Mouse (Mus musculus): ENCODE measurements at regions not wholly inside any gene's neighbourhood (a gene's known extent, or its start where the extent isn't known, plus 50 kb on each side); places are given as distances from the start of the nearest gene placed in this dataset.

DNA sequence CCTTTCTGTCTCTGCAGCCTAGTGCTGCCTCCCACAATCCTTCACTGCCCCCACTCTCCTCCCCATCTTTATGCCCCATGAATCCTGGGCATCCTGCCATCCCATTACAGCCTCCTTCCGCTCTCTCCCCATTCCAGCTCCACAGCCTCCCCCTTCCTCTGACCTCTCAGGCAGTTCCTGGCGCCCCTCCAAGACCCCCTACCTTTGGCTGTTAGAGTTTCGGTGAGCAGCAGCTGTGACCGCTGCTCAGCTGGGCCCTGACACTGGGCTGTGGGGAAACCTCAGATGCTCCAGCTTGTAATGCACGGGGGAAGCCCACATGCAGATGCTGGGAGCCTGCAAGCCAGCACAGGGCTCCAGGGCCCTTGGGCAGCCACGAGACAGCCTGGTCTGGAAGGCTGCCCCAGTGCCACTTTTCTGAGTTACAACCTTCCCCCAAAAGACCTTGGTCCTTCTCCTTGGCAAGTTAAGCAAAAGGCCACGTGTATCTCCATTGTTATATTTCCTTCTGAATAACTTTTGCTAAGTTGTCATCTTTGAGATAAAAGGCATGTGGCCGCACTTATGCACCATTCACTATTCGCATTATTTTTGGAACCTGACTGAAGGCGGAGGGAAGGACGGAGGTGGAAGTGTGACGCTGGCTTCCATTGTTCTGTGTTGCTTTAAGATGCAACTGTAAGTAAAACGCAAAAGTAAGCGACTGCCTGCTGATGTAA lies 330.6 kb upstream of the Mki67 start:
- DNase-seq (ENCODE audit: low spot score in 2 of 2): peak; percentile 56 to 66

DNA sequence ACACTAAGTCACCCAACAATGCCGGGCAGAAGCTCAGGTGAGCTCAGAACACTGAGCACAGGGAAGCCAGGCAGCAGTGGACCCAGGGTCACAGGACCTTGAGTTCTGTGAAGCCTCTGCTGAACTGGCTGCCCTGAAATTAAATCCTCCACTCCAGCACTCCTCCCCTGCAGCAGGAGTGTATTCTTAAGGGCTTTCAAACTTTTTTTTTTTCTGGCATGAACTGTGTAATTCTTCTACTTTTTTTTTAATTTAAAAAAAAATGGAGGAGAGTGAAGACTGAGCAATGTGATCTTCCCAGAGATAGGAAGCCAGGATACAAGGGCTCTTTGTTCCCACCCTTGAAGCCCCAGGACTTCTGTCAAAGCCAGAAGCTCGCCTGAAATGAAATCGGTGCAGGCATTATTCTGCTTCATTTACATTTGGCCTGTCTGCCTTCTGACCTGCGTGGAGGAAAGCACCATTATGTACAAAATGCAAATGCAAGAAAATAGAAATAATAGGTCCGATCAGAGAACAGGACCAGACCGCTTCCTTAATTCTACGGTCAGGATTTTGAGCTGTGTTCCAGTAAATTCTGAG lies 331.3 kb upstream of the Mki67 start:
- DNase-seq (ENCODE audit: low spot score in 2 of 2): no peak

DNA sequence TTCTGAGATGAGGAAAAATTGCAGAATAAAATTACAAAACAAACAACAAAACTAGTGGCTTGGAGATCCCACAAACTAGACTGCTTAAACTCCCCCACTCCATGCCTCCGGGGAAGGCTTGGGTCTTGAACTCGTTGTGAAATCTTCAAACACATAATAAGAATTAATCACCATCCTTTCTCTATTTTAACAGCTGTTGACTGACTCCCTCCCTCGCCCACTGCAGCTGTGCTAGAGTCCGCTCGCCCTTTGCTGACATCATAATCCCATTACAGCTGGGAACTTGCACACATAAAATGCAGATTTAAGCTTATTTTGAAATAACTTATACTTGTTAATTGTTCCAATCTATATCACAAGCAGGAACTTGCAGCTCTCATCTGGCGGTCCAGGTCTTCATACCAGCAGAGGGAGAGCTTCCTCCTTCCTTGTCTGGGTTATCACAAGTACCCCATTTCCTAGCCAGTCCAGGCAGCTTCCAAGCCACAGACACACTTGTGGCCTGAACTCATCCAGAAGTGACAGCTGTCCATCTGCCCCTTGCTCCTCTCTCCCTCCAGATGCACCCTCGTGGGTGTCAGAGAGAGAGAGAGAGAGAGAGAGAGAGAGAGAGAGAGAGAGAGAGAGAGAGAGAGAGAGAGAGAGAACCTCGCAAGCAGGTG lies 332.9 kb upstream of the Mki67 start:
- no peak for DNase-seq (ENCODE audit: low spot score in 2 of 2)

DNA sequence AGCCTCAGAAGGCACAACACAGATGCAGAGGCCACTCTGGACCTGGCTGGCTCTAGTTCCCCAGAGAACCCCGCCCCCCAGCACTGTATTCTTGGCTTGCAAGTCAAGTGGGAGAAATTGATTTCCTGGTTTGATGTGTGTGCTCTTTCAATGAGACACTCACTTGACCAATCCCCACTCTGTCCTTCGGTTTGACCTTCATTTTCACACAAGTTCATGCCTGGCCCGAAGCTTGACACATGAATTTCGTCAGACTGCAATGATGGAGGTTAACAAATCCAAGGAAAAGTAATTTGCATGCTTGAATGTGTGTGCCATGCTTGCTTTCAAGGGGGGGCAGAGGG lies 333.4 kb upstream of the Mki67 start:
- no peak for DNase-seq (ENCODE audit: low spot score in 2 of 2)

DNA sequence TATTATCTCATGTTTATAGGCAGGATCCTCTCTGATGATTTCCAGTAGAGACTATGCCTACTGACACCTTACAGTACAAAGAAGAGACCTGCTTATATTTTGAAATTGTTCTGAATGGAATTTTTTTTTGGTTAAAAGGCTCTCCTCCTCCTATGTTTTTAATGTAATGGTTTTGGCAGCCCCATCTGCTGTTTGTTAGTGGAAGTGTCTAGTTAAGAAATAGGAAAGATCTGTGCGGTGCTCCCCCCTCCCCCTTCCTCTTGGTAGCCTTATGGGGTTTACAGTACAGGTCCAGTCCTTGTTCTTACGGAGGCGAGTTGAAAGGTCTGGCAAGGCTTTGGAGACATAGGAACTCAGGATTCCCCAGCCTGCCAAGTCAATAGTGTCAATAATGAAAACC lies 334.0 kb upstream of the Mki67 start:
- DNase-seq (ENCODE audit: low spot score in 2 of 2): peak in 1 of 2 experiments; percentile 33

DNA sequence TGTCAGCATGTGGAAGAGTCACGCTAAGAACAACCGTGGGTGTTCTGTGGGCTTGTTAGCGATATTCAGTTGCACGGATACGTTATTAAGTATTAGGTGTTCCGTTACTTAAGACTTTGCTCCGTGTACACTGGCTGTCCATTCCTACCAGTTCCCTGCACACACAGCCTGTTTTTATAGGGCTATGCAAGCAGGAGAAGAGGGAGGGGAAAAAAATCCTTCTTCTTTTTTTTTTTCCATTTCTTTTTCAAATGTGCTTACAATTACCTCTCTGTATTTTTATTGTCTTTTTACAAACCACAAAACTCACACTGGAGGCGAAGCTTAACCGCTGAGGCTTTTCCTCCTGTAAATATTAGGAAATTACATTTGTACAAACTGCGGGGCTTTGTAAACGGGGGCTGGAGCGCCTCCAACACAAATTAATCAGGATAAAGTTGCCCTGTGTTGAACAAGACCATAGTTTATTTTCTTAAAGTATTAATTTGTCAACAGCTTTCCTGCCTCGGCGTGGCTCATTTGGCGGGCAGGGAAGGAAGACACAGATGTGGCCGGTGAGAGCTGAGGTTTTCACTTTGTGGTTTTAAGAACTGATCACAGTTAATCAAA lies 340.8 kb upstream of the Mki67 start:
- no peak for DNase-seq (ENCODE audit: low spot score in 2 of 2)

DNA sequence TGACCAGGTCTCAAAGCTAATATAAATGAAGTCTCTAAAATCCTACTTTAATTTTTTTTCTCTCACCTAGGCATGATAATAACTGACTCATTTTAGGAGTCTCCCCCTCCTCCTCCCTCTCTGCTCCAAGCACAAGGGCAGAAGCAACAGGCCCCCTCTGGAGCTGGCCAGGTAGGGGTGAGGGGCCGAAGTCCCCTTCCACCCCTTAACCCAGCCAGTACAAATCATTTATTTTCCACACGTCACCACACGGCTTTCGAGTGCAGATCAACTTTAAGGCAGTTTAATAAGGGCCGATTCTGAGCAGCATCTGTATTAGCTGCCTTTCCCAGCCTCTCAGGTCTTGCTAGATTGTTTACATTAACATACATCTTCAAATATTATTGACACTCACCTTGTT lies 342.2 kb upstream of the Mki67 start:
- no peak for DNase-seq (ENCODE audit: low spot score in 2 of 2)

DNA sequence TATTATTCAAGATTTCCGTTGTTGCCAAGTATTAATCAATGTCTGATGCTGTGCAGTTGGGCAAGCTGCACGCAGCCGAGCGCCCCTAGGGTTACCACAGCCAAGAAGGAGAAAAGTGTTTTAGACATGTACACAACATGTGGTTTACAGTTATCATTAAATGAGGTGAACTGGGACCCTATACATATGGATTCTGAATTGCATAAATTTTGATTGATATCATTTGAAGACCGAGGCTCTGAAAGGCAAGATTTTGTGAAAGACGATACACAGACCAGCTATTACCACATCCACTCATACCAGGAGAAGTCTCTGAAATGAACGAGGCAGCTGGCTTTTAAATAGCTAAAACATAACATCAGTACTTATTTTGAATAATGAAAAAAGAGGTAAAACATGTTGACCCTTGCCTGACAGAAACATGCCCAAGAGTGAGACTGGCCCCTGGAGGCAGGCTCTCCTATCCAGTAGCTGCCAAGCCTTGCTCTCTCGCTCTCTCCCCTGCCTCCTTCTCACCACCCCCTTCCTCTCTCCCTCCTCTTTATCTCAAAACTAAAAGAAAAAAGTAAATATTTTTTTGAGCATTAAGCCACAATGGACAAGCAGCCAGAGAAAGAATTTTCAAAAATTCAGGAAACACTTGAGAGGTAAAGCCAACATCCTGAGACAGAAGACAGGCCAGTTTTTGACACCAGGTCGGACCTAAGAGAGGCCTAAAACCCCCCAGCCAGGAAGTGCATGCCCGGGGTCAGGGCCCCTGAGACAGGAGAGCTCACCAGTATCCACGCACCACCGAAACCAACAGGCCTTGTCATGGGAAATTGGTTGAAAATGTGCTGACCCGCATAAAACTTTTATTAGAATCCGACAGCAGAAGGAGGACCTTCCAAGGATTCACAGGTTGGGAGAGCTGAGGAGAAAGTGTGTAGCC lies 342.9 kb upstream of the Mki67 start:
- DNase-seq (ENCODE audit: low spot score in 2 of 2): no peak

DNA sequence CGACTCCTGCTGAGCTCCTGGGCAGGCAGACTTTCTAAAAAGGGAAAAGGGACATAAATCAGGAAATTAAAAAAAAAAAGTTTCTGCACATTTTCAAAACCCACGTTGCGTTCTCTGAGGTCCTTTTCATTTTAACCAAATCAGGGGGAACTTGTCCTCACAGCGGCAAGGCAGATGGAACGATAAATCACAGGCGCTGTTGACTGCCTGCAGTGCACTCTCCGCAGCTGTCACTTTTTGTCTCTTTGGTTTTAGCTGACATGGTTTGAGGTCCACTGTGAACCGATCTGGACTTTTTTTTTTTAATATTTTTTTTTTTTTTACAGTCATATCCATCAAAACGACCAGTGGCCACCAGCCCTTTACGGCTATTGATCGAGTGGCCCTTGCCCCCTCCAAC lies 343.7 kb upstream of the Mki67 start:
- no peak for DNase-seq (ENCODE audit: low spot score in 2 of 2)

DNA sequence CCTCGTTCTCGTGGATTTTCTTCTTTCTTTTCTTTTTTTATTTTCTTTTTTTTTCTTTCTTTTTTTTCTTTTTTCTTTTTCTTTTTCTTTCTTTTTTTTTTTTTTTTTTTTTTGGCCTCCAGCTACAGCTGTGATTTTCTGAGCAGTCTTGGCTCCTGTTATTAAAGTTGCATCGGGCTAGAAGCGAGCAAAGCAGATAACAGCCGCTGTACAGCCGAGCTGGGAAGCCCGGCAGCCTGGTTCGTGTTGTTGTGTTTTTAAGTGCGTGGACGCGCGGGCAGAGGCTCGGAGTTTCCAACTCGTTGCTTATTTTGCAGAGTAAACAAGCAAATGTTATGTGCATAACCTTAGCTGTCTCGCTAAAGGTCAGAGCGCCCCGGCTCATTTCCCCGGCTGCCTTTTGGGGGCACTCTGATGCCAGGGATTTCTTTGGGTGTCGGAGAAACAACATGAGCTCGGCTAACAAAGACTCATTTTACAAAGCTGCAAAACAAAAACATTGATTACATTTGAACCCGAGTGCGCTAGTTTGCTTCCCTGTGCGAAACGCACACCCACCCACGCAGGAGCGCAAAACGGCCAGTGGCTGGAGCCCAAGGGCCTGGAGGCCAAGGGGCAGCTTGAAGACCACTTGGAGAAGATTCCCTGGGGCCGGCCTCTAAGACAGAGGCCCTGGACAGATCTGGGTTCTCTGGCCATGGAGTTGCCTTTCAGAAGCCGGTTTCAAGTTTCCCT lies 344.3 kb upstream of the Mki67 start:
- peak; percentile 64 to 71 for DNase-seq (ENCODE audit: low spot score in 2 of 2)

DNA sequence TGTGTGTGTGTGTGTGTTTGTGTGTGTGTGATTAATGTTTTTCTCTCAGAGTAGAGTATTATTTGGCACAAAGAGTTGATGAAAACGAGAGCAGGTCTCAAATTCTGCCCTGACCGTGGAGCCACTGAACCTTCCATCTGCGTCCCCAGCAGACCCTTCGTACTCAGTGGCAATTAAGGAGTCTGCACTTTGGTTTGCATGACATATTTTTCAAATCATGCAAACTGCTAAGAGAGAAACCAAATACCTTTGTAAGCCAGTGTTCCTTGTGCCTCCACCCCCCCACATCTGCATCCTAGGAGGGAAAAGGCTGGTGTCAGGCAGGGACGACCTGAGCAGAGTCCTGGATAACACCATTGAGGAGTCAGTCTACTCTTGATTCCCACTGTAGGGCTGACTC lies 346.5 kb upstream of the Mki67 start:
- DNase-seq (ENCODE audit: low spot score in 2 of 2): no peak

DNA sequence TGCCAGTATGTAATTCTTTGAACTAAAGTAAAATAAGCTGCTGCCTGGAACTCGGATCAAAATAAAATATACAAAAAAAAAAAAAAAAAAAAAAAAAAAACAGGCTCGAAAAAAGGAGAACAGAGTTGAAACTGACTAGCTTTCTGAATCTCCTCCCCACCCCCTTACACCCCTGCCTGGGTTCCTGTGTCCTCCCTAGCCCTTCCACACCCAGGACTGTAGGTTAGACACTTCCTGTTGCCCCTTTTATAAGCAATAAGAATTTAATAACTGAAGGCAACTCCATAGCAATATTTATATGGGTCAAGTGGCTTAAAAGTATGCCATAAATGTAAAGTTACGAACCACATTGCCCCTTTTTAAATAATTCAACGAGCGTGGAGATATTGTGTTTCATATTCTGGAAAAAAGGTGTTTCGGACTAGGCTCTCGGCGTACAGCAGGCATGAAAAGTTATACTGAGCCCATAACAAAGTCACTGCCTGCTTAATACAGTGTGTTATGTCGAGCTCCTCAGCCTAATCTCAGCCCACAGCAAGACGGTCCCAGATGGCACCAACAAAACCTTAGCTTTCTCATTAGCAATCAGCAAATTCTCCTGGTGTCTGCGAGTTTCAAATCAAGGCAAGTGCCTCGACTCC lies 349.0 kb upstream of the Mki67 start:
- DNase-seq (ENCODE audit: low spot score in 2 of 2): no peak

DNA sequence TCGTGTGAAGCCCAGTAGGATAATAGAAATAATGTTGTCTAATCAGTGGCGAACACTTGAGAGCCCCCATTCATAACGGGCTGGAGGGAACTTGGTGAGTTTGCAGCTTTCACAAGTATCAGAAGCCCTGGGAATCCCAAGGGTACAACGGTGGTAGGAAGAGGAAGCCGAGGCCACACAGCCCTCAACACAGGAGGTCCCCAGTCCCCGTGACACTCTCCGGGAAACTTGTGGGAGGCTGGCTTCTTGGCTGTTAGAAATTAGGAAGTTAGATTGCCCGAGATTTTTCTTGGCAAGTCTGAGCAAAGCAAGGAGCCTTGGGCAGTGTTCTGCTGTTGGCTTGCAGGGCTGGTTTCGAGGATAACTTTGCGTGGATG lies 349.5 kb upstream of the Mki67 start:
- no peak for DNase-seq (ENCODE audit: low spot score in 2 of 2)

DNA sequence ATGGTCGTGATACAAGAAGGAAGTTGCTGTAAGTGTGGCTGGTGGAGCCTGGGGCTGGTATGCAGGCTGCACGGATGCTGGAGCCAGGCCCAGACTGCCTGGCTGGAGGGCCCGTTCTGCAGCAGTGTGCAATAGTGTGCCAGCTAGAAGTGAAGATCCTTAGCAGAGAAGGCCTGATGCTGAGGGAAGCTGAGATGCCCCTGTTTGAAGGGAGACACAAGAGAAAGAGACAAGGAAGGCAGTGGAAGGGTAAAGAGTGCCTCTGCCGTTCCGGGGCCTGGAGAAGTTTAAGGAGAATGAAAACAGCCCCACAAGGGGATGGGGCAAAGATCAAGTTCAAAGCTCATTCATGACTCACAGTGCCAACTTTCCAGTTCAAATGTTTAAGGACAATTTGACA lies 354.7 kb upstream of the Mki67 start:
- no peak for DNase-seq (ENCODE audit: low spot score in 2 of 2)

DNA sequence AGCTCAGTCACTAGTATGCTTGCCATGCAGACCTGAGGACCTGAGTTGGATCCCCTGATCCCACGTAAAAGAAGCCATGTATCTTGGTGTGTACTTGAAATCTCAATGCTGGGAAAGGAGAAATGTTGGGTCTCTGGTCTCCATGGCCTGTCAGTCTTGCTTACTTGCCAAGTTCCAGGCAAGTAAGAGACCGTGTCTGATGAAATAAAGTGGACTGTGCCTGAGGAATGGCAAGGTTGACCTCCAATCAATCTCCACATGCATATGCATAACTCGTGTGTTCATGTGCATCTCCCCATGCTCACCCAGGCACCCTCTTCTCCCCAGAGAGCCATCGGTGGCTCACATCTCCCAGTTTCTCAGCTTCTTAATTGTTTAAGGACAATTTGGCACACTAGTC lies 355.2 kb upstream of the Mki67 start:
- no peak for DNase-seq (ENCODE audit: low spot score in 2 of 2)

DNA sequence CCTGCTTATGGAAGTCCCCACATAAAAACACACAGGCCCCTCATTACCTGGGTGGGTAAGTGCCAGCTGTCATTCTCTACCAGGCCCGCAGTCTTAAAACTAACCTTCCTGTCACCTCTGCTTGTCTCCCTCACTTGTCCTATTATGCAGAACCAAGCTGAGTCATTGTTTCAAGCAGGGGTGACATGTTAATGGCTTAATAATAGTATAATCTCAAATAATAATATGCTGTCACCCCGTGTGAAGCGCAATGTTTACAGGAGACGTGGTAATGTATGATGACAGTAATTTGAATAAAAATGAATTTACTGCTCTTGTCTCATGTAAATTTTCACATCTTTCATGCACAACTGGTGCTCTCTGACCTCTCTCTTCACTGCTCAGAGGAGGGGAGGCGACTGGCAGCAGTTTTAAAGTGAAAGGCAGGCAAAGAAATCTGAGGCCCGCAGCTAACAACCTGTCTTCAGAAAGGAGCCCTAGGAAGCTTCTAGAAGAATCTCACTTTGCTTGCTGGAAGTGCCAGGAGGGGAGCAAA lies 357.2 kb upstream of the Mki67 start:
- no peak for DNase-seq (ENCODE audit: low spot score in 2 of 2)

DNA sequence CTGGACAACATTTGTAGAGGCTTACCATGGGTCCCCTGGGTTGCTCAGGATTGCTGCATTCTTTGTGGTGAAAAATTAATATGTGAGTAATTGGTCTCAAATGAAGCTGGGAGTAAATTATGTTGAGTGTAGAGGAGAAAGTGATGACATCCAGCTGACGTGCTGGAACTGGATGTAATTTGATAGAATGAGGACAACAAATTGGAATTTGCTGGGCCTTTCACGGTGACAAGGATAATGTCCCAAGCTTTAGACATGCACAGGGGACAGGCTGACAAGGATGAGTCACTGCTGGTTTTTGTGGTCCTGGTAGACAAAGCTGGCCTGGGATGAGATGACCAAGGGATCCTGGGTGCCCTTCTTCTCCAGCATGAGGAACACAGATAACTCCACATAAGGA lies 357.9 kb upstream of the Mki67 start:
- no peak for DNase-seq (ENCODE audit: low spot score in 2 of 2)

DNA sequence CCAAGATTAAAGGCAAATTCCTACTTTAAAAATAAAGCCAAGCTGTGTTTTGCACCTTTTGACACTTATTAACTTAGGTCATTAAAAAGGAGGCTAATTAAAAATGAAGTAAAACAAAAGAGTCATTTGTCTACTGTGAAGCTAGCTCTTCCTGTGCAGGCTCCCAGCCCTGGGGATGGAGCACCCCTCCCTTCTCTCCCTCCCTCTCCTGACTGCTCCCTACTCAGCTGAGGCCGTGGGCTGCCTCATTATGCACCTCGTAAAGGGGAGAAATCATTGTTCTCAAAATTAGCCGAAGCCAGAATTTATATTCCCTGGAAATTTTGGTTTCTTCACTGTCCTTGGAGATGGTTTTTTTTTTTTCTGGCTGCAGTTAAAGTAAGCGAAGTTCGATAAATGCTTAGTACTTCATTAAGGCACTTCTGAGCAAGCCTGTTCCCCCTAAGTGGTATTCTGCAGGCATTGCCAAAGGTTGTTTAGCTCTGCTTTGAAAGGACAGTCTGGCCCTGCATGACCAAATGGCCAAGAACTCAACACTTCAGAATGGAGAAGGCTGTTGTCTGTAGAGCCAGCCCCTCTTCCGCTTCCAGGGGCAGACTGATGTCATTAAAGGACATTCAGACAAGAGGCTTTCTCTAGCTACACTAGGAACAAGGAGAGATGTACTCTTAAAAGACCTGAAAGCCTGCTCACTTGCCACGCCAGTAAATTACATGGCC lies 365.5 kb upstream of the Mki67 start:
- peak in 1 of 2 experiments; percentile 41 for DNase-seq (ENCODE audit: low spot score in 2 of 2)

DNA sequence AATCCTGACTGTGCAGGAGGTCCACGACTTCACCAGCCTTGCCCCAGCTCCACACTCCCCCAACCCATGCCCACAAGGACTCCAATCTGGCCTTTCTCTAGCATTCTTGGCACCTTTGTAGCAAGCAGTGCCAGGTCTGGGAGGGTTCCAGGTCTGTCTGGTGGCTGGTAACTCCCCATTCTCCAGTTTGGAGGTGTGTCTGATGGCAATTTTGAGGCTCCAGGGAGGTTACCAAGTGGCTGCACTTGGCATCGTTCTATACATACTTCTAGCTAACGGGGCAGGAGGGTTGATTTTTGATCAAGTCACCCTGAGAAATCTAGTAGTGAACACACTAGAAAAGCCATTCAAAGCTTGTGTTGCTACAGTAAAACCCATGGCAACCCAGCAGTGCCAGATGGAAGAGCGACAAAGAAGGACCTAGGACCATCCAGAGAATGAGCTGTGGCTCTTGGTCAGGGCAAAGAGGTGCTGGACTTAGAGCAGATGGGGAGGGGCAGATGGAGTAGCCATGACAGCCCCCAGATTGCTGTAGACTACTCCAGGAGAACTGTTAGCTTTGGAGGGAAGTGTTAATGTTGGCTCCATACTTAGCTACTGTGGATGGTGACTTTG lies 366.2 kb upstream of the Mki67 start:
- peak; percentile 65 to 71 for DNase-seq (ENCODE audit: low spot score in 2 of 2)

Measured in layer of hippocampus, postnatal 14 days (tissue).